Mouse (Mus musculus): ENCODE results near the gene Rnase2b. TPM values are rescaled to one million over a fixed set of nuclear protein-coding genes. Genes with fewer than 3 reads are reported as not detected.
A peak's percentile ranks its signal among the peaks of the same experiment; 100 is the strongest.
"Not testable (repeated sequence)": the region's sequence is repeated elsewhere in the genome, so short reads cannot be mapped to it uniquely, and the experiment has no call there.

Gene Rnase2b
- polyA plus RNA-seq, 1 experiment from 2014 or later, result not detected

DNA sequence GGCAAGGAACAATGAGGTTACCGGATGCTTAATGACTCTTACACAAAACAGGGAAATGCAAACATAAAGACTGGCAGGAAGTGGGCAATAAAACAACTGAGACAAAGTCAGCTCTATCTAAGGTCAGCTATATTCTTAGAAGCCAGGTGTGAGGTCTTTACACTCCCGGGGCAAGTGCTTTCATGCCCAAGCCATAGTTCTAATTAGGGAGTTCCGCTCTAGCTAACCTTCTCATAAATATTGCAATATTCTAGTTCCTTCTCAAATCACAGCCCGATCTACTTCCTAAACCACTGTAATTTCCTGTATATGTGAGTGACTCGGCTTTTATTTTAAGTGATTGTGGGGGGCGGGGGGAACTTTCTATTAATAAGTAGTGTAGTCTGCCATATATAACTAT, 1.3 kb downstream of the Rnase2b start:
- 92% methylated on average over 6 of the region's 6 CpGs for WGBS
- H3K27ac ChIP-seq (replicated peaks); DNase-seq (ENCODE audit: low spot score); H3K4me1 ChIP-seq; H3K4me3 ChIP-seq; H3K27me3 ChIP-seq (ENCODE audit: low read depth, poor library complexity, severe bottlenecking); H3K9me3 ChIP-seq (replicated peaks); H3K36me3 ChIP-seq: not testable (repeated sequence)

GRCm38 (mm10) chr14:51165435-51165834, 3.4 kb downstream of the Rnase2b start:
- H3K27ac ChIP-seq (replicated peaks), result no peak overlapping the region
- no peak overlapping the region for H3K4me3 ChIP-seq
- H3K4me1 ChIP-seq, result no peaks in the 10 kb centered on the region
- no peaks in the 10 kb centered on the region for H3K9me3 ChIP-seq (replicated peaks)
- no peaks in the 10 kb centered on the region for H3K36me3 ChIP-seq
- WGBS, result 97% methylated on average over 1 of the region's 1 CpGs
- no peak for DNase-seq (ENCODE audit: low spot score)
- H3K27me3 ChIP-seq (ENCODE audit: low read depth, poor library complexity, severe bottlenecking), result no peaks in the 10 kb centered on the region

DNA sequence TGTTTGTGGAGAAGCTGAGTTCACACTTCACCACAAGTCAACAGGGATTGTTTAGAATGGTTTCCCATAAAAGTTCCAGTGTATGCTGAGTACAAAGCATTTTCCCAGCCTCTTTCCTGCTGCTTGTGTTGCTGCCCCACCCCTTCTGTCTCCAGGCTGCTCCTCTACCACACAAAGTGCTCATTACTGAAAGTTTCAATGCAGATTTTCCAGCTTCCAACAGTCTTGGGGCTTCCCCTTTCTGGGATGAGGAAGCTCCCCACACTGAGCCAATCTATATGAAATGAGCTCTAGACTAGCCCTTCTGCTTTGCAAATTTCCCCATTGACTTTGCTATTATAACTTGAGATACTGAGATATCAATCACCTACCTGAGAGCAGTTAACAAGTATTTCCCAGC, 4.0 kb downstream of the Rnase2b start:
- H3K27me3 ChIP-seq (ENCODE audit: low read depth, poor library complexity, severe bottlenecking), result no peaks in the 10 kb centered on the region
- H3K4me1 ChIP-seq, result no peaks in the 10 kb centered on the region
- no peak overlapping the region for H3K4me3 ChIP-seq
- H3K27ac ChIP-seq (replicated peaks), result no peak overlapping the region
- no peak for DNase-seq (ENCODE audit: low spot score)
- H3K9me3 ChIP-seq (replicated peaks), result no peaks in the 10 kb centered on the region
- no peaks in the 10 kb centered on the region for H3K36me3 ChIP-seq

DNA sequence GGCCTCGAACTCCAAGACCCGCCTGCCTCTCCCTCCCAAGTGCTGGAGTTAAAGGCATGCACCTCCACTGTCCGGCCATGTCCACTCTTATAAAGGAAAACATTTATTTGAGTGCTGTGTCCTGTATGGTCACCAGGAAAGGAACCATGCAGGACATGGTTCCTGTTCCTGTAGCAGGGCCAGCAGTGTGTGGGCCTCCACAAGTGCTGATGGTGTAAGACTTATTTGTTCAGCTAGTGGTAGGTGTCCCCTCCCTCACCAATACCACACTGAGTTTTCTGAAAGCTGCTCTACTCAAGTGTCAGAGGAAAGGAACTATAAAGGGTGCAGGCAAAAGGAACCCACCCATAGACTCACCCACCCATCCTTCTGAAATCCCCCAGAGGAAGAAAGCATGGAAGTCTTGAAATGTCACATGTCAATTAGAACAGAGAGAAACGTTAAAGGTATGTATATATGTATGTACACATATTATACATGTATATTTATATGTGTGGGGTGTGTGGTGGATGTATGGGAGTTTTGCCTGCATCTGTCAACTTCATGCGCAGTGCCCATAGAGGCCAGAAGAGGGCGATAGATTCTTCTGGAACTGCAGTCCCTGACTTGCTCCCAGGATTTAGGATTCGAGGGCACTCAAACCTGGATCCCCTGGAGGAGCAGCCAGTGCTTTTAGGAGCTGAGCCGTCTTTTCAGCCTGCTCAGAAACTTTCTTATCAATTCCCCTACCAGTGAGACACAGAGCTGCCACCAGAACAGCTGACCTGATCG, 10.2 kb downstream of the Rnase2b start:
- not testable (repeated sequence) for H3K27ac ChIP-seq (replicated peaks); H3K9me3 ChIP-seq (replicated peaks); H3K4me3 ChIP-seq; H3K4me1 ChIP-seq; H3K27me3 ChIP-seq (ENCODE audit: low read depth, poor library complexity, severe bottlenecking); H3K36me3 ChIP-seq
- DNase-seq (ENCODE audit: low spot score), result peak; percentile 51
- WGBS, result 42% methylated on average over 9 of the region's 9 CpGs

GRCm38 (mm10) chr14:51172947-51173346, 10.9 kb downstream of the Rnase2b start:
- not testable (repeated sequence) for H3K27me3 ChIP-seq (ENCODE audit: low read depth, poor library complexity, severe bottlenecking); H3K9me3 ChIP-seq (replicated peaks); DNase-seq (ENCODE audit: low spot score); H3K4me3 ChIP-seq; H3K36me3 ChIP-seq; H3K27ac ChIP-seq (replicated peaks); H3K4me1 ChIP-seq
- WGBS, result 60% methylated on average over 4 of the region's 4 CpGs

GRCm38 (mm10) chr14:51173843-51174242, 11.8 kb downstream of the Rnase2b start:
- Histone ChIP-seq H3K27me3 (ENCODE audit: low read depth, poor library complexity, severe bottlenecking) (no peaks in the 10 kb centered on the region), H3K9me3 (replicated peaks) (no peaks in the 10 kb centered on the region), H3K36me3 (no peaks in the 10 kb centered on the region), H3K27ac (replicated peaks) (no peak overlapping the region), H3K4me1 (no peaks in the 10 kb centered on the region), H3K4me3 (no peak overlapping the region)
- 78% methylated on average over 4 of the region's 4 CpGs for WGBS
- no peak for DNase-seq (ENCODE audit: low spot score)

DNA sequence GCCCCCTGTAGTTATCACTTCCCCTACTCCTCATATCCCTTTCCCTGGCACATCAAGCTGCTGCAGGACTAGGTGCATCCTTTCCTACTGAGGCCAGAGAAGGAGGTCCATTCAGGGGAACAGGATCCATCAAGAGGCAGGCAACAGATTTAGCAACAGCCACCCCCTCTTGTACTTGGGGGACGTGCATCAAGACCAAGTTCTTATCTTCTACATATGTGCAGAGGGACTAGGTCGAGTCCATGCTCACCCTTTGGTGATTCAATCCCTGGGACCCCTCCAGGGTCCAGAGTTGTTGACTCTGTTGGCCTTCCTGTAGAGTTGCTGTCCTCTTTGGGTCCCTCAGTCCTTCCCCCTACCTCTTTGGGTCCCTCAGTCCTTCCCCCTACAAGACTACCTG, 19.0 kb downstream of the Rnase2b start:
- H3K4me1 ChIP-seq; H3K27me3 ChIP-seq (ENCODE audit: low read depth, poor library complexity, severe bottlenecking); H3K9me3 ChIP-seq (replicated peaks); H3K4me3 ChIP-seq; DNase-seq (ENCODE audit: low spot score); H3K27ac ChIP-seq (replicated peaks); H3K36me3 ChIP-seq: not testable (repeated sequence)
- WGBS, result 82% methylated on average over 2 of the region's 2 CpGs

GRCm38 (mm10) chr14:51195681-51196080, 33.6 kb downstream of the Rnase2b start:
- Histone ChIP-seq H3K9me3 (replicated peaks) (no peaks in the 10 kb centered on the region), H3K36me3 (no peaks in the 10 kb centered on the region)
- DNase-seq (ENCODE audit: low spot score), result no peak

DNA sequence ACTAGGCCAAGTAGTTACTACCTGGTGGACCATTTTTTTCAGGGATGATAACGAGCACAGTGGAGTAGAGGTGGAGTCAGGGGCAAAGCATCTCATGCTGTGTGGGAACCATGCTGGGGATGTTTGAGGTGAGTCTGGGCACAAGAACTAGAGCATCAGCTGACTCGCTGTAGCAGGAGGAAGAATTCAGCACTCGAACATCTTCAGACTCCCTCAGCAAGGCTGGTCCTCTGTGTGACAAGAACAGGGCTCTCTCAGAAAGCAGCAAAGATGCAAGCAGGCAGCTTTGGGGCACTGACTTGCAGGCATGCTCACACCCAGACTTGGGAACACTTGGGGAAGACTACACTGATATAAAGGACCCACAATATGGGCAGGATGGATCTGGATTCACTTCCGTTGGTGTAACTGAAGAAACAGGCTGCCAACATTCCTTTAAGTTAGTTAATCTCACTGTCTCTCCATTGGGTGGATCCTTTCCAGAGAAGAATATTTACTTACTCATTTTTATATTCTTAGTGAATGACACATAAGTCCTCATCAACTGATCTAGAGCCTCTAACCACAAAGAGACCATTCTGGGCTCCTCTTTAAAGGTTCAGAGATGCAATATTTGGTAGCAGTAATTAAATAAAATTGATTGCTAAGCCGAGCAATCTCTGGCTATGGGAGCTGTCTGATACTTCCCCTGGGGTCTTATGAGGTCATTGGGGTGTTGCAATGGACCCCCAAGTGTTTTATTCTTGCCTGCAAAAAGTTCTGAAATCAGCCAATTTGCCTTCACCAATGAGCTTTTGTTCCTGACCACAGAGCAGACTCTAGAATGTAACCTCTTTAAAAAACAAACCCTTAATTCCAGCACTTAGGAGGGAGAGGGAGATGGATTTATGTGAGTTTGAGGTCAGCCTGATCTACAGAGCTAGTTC, 37.3 kb downstream of the Rnase2b start, which contains the start of gene Ang2:
Gene Ang2 (minus strand): TSS at position 51 of the 926 bp plus-strand sequence.
- DNase-seq (ENCODE audit: low spot score), result no peak
- WGBS, result 87% methylated on average over 5 of the region's 5 CpGs
- Histone ChIP-seq H3K36me3 (no peaks in the 10 kb centered on the region), H3K4me3 (no peak within 1 kb of the TSS), H3K27ac (replicated peaks) (no peak within 1 kb of the TSS), H3K27me3 (ENCODE audit: low read depth, poor library complexity, severe bottlenecking) (no peaks in the 10 kb centered on the region), H3K9me3 (replicated peaks) (no peaks in the 10 kb centered on the region), H3K4me1 (no peaks in the 10 kb centered on the region)

More at GRCm38 (mm10) chr14:51195681-51196080, 33.6 kb downstream of the Rnase2b start:
- no peaks in the 10 kb centered on the region for H3K4me1 ChIP-seq
- no peaks in the 10 kb centered on the region for H3K27me3 ChIP-seq (ENCODE audit: low read depth, poor library complexity, severe bottlenecking)
- no peak overlapping the region for H3K27ac ChIP-seq (replicated peaks)
- 94% methylated on average over 4 of the region's 4 CpGs for WGBS
- no peak overlapping the region for H3K4me3 ChIP-seq

DNA sequence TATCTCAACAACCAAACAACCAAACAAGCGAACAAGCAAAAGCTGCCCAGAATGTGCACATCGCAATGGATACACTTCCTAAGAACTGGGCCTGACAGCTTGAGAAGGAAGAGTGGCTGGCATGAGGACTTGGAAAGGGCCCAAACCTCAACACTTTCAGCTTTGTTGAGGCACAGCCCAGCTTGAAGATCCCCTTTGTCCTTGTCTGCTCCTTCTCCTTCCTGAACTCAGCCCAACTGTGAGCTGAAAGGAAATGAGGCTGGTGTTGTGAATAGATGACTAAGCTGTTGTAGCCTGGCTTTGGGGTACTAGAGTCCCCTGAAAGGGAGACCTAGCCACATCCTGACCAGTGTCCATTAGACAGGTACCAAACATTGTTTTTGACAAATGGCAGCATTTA, 38.0 kb downstream of the Rnase2b start:
- WGBS, result 93% methylated on average over 2 of the region's 2 CpGs
- Histone ChIP-seq H3K36me3 (no peaks in the 10 kb centered on the region), H3K9me3 (replicated peaks) (no peaks in the 10 kb centered on the region), H3K4me1 (no peaks in the 10 kb centered on the region), H3K4me3 (no peak overlapping the region), H3K27ac (replicated peaks) (no peak overlapping the region), H3K27me3 (ENCODE audit: low read depth, poor library complexity, severe bottlenecking) (no peaks in the 10 kb centered on the region)
- no peak for DNase-seq (ENCODE audit: low spot score)

GRCm38 (mm10) chr14:51200466-51200865, 38.4 kb downstream of the Rnase2b start:
- Histone ChIP-seq H3K4me3 (no peak overlapping the region), H3K36me3 (no peaks in the 10 kb centered on the region), H3K27me3 (ENCODE audit: low read depth, poor library complexity, severe bottlenecking) (no peaks in the 10 kb centered on the region), H3K9me3 (replicated peaks) (no peaks in the 10 kb centered on the region), H3K27ac (replicated peaks) (no peak overlapping the region), H3K4me1 (no peaks in the 10 kb centered on the region)
- 89% methylated on average over 2 of the region's 2 CpGs for WGBS
- DNase-seq (ENCODE audit: low spot score), result no peak

DNA sequence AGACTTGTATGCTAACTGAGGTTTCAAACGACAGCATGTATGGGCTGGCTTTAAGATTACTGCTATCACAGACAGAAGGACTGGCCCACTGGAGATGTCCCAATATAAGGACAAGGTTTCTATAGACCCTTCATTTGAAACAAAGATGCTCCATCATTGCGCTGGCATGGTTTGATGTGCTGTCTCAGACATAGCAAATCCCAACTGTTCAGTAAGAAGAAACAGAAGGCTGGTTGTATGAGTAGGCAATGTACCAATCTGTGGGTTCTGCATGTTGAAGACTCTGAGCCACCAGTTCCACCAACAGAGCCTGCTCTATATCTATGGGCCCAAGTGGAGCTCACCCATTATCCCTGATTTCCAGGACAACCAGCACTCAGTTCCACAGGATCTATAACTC, 41.1 kb downstream of the Rnase2b start, which contains the start of gene Ear14:
Gene Ear14 (plus strand): TSS at position 277 of the 400 bp plus-strand sequence.
- Histone ChIP-seq H3K9me3 (replicated peaks) (no peaks in the 10 kb centered on the region), H3K4me1 (no peaks in the 10 kb centered on the region), H3K36me3 (no peaks in the 10 kb centered on the region), H3K27ac (replicated peaks) (no peak within 1 kb of the TSS), H3K27me3 (ENCODE audit: low read depth, poor library complexity, severe bottlenecking) (no peaks in the 10 kb centered on the region), H3K4me3 (no peak within 1 kb of the TSS)
- 89% methylated on average over 2 of the region's 2 CpGs for WGBS
- DNase-seq (ENCODE audit: low spot score), result no peak
